Mouse (Mus musculus) CH12.LX (cell line): ENCODE results near the gene Dhrs4.

Source experiments
- BHLHE40 ChIP-seq: IDR thresholded peaks from 2 replicates; pipeline ENCODE4 v1.6.1; 2011; ENCODE audit warnings: mild to moderate bottlenecking, low read depth, low read length, improper control_type of control experiment
- CHD1 ChIP-seq: IDR thresholded peaks from 2 replicates; pipeline ENCODE4 v1.6.1; 2012; ENCODE audit warnings: low read depth, low read length, improper control_type of control experiment, inconsistent platforms
- CTCF ChIP-seq, 2 experiments: IDR thresholded peaks in 1 of 2; conservative IDR thresholded peaks in 1 of 2; 2 replicates each; pipeline ENCODE4 v1.5.1; 2011 to 2012; ENCODE audit warnings: low read depth in 2 of 2, low read length in 2 of 2, improper control_type of control experiment in 1 of 2, inconsistent platforms in 1 of 2, mild to moderate bottlenecking in 1 of 2, moderate library complexity in 1 of 2
- EP300 ChIP-seq: IDR thresholded peaks from 2 replicates; pipeline ENCODE4 v1.6.1; 2011; ENCODE audit warnings: low read length, improper control_type of control experiment
- MAX ChIP-seq: IDR thresholded peaks from 2 replicates; pipeline ENCODE4 v1.6.1; 2011; ENCODE audit warnings: low read length, improper control_type of control experiment
- MYC ChIP-seq: IDR thresholded peaks from 2 replicates; pipeline ENCODE4 v1.6.1; 2011; ENCODE audit warnings: low read depth, mild to moderate bottlenecking, improper control_type of control experiment, low read length
- NELFE ChIP-seq: IDR thresholded peaks from 2 replicates; pipeline ENCODE4 v1.6.1; 2011; ENCODE audit warnings: low read depth, low read length, improper control_type of control experiment
- PAX5 ChIP-seq: IDR thresholded peaks from 2 replicates; pipeline ENCODE4 v1.6.1; 2012; ENCODE audit warnings: low read length, inconsistent platforms, mixed read lengths
- POLR2A ChIP-seq: IDR thresholded peaks from 2 replicates; pipeline ENCODE4 v1.6.1; 2011; ENCODE audit warnings: low read depth, mild to moderate bottlenecking, improper control_type of control experiment, low read length
- SMC3 ChIP-seq: IDR thresholded peaks from 2 replicates; pipeline ENCODE4 v1.6.1; 2011; ENCODE audit warnings: low read depth, low read length, improper control_type of control experiment
- USF1 ChIP-seq: IDR thresholded peaks from 2 replicates; pipeline ENCODE4 v1.6.1; 2014; ENCODE audit warnings: low read depth, mild to moderate bottlenecking, inconsistent platforms, low read length, improper control_type of control experiment
- ZC3H11A ChIP-seq: IDR thresholded peaks from 2 replicates; pipeline ENCODE4 v1.6.1; 2012; ENCODE audit warnings: low read depth, mild to moderate bottlenecking, inconsistent platforms, low read length, improper control_type of control experiment
- ZKSCAN1 ChIP-seq: IDR thresholded peaks from 2 replicates; pipeline ENCODE4 v1.6.1; 2012; ENCODE audit warnings: low read depth, inconsistent platforms, low read length, improper control_type of control experiment, borderline replicate concordance
- ZNF384 ChIP-seq: IDR thresholded peaks from 2 replicates; pipeline ENCODE4 v1.6.1; 2012; ENCODE audit warnings: low read depth, low read length, improper control_type of control experiment, inconsistent platforms

- TF ChIP-seq CHD1 (no peak), NELFE (no peak), SMC3 (no peak), CTCF (conservative IDR thresholded peaks at IDR 0.05 in 1 of 2, IDR thresholded peaks at IDR 0.05 in 1 of 2; ENCODE audit: low read depth in 2 of 2, low read length in 2 of 2) (no peak), EP300 (no peak), USF1 (no peak), ZC3H11A (no peak), ZNF384 (no peak), ZKSCAN1 (no peak), BHLHE40 (no peak), POLR2A (no peak), PAX5 (no peak), MAX (no peak), MYC (no peak)
Observed at GRCm38 (mm10) chr14:55466481-55466880, 12.1 kb upstream of the Dhrs4 start.
